Mouse (Mus musculus) small intestine, adult 2 months (tissue): ENCODE data around the gene Cd247.

Experiments used
- CTCF ChIP-seq: fragments of 200-500 bp; IDR thresholded peaks from 2 replicates; pipeline ENCODE4 v1.5.1; 2012; ENCODE audit warnings: low read depth, mild to moderate bottlenecking, control low read depth, inconsistent platforms, low read length, moderate library complexity, mixed read lengths; ENCODE audit not compliant: insufficient replicate concordance, insufficient read length; ENCODE audit errors: extremely low read depth
- POLR2A ChIP-seq: fragments of 200-500 bp; IDR thresholded peaks from 2 replicates; pipeline ENCODE4 v1.6.1; 2012; ENCODE audit warnings: low read depth, mild to moderate bottlenecking, control low read depth, inconsistent platforms, low read length, moderate library complexity

GRCm38 (mm10) chr1:165819147-165819546, 30.7 kb downstream of the Cd247 start:
- TF ChIP-seq POLR2A, result no peak
- TF ChIP-seq CTCF, result no peak
